Mouse (Mus musculus) CH12.LX (cell line): Measurements from ENCODE around the gene Sp100. TPM values are rescaled to one million over a fixed set of nuclear protein-coding genes. Genes with fewer than 3 reads are reported as not detected.

Experiments used
- DNase-seq: peaks from one replicate; pipeline ENCODE4 v3.0.0-alpha.2; 2013; ENCODE audit errors: extremely low read depth
- H3K27ac ChIP-seq: 2 replicates; pipeline ENCODE4 v1.5.1; 2012; ENCODE audit warnings: low read depth, mild to moderate bottlenecking, control low read depth, moderate library complexity; ENCODE audit not compliant: insufficient read depth
- H3K27me3 ChIP-seq: replicated peaks from 2 replicates; pipeline ENCODE3; 2012; ENCODE audit warnings: inconsistent platforms
- H3K36me3 ChIP-seq, 2 experiments: replicated peaks in 1 of 2; 2 replicates each; pipeline versions ENCODE3 to v1.6.1; 2012; ENCODE audit warnings: inconsistent platforms in 1 of 2, low read length in 1 of 2, mild to moderate bottlenecking in 1 of 2, mixed read lengths in 1 of 2, moderate library complexity in 1 of 2; ENCODE audit not compliant: control insufficient read depth in 1 of 2, insufficient read depth in 1 of 2
- H3K4me1 ChIP-seq, 2 experiments: 2 replicates each; pipeline ENCODE4 v1.6.1; 2012; ENCODE audit warnings: inconsistent platforms in 1 of 2, moderate library complexity in 1 of 2; ENCODE audit not compliant: insufficient read depth in 2 of 2, control insufficient read depth in 1 of 2
- H3K4me2 ChIP-seq: 2 replicates; pipeline ENCODE4 v1.6.1; 2012; ENCODE audit warnings: low read depth, mild to moderate bottlenecking, control low read depth; ENCODE audit not compliant: poor library complexity, insufficient read depth, severe bottlenecking
- H3K4me3 ChIP-seq, 3 experiments: fragments of 150-350 bp in 1 of 3; sonication (generic) in 1 of 3; replicated peaks in 1 of 3; 2 replicates each; pipeline versions ENCODE3 to v1.5.1; 2011 to 2012; ENCODE audit warnings: low read depth in 2 of 3, low read length in 2 of 3, mild to moderate bottlenecking in 2 of 3, moderate library complexity in 2 of 3, control low read depth in 1 of 3, improper control_type of control experiment in 1 of 3, inconsistent platforms in 1 of 3, mixed read lengths in 1 of 3; ENCODE audit not compliant: poor library complexity in 1 of 3
- H3K79me2 ChIP-seq: replicated peaks from 2 replicates; pipeline ENCODE4 v1.6.1; 2012; ENCODE audit warnings: mild to moderate bottlenecking, moderate library complexity; ENCODE audit not compliant: control insufficient read depth, poor library complexity, insufficient read depth, severe bottlenecking; ENCODE audit errors: extremely low read depth
- H3K9ac ChIP-seq: 2 replicates; pipeline ENCODE4 v1.6.1; 2012; ENCODE audit warnings: low read depth, mild to moderate bottlenecking, control low read depth, moderate library complexity; ENCODE audit not compliant: insufficient read depth
- H3K9me3 ChIP-seq: replicated peaks from 2 replicates; pipeline ENCODE3; 2012; ENCODE audit warnings: low read length, inconsistent platforms, mixed read lengths
- CHD2 ChIP-seq: IDR thresholded peaks from 2 replicates; pipeline ENCODE4 v1.6.1; 2011; ENCODE audit warnings: low read length, improper control_type of control experiment
- CTCF ChIP-seq, 2 experiments: IDR thresholded peaks in 1 of 2; conservative IDR thresholded peaks in 1 of 2; 2 replicates each; pipeline ENCODE4 v1.5.1; 2011 to 2012; ENCODE audit warnings: low read depth in 2 of 2, low read length in 2 of 2, improper control_type of control experiment in 1 of 2, inconsistent platforms in 1 of 2, mild to moderate bottlenecking in 1 of 2, moderate library complexity in 1 of 2
- E2F4 ChIP-seq: IDR thresholded peaks from 2 replicates; pipeline ENCODE4 v1.6.1; 2011; ENCODE audit warnings: low read depth, low read length, improper control_type of control experiment; ENCODE audit not compliant: insufficient replicate concordance
- GABPA ChIP-seq: IDR thresholded peaks from 2 replicates; pipeline ENCODE4 v1.6.1; 2012; ENCODE audit warnings: low read depth, low read length, improper control_type of control experiment, inconsistent platforms; ENCODE audit not compliant: insufficient replicate concordance
- IRF4 ChIP-seq: IDR thresholded peaks from 2 replicates; pipeline ENCODE4 v1.6.1; 2014; ENCODE audit warnings: low read depth, mild to moderate bottlenecking, inconsistent platforms, low read length, improper control_type of control experiment
- KAT2A ChIP-seq: IDR thresholded peaks from 2 replicates; pipeline ENCODE4 v1.6.1; 2012; ENCODE audit warnings: low read length, improper control_type of control experiment, inconsistent platforms; ENCODE audit not compliant: insufficient replicate concordance
- MEF2A ChIP-seq: IDR thresholded peaks from 2 replicates; pipeline ENCODE4 v1.6.1; 2014; ENCODE audit warnings: low read depth, mild to moderate bottlenecking, inconsistent platforms, low read length, improper control_type of control experiment, borderline replicate concordance
- POLR2A ChIP-seq: IDR thresholded peaks from 2 replicates; pipeline ENCODE4 v1.6.1; 2011; ENCODE audit warnings: low read depth, mild to moderate bottlenecking, improper control_type of control experiment, low read length
- POLR2AphosphoS2 ChIP-seq: IDR thresholded peaks from 2 replicates; pipeline ENCODE4 v1.6.1; 2011; ENCODE audit warnings: low read depth, low read length, improper control_type of control experiment
- RAD21 ChIP-seq: IDR thresholded peaks from 2 replicates; pipeline ENCODE4 v1.6.1; 2011; ENCODE audit warnings: low read depth, mild to moderate bottlenecking, low read length, improper control_type of control experiment, moderate library complexity
- RCOR1 ChIP-seq: conservative IDR thresholded peaks from 2 replicates; pipeline ENCODE4 v1.6.1; 2012; ENCODE audit warnings: low read depth, mild to moderate bottlenecking, inconsistent platforms, low read length, improper control_type of control experiment
- SMC3 ChIP-seq: IDR thresholded peaks from 2 replicates; pipeline ENCODE4 v1.6.1; 2011; ENCODE audit warnings: low read depth, low read length, improper control_type of control experiment
- TBP ChIP-seq: conservative IDR thresholded peaks from 2 replicates; pipeline ENCODE4 v1.6.1; 2011; ENCODE audit warnings: low read depth, low read length, improper control_type of control experiment
- USF1 ChIP-seq: IDR thresholded peaks from 2 replicates; pipeline ENCODE4 v1.6.1; 2014; ENCODE audit warnings: low read depth, mild to moderate bottlenecking, inconsistent platforms, low read length, improper control_type of control experiment
- ZKSCAN1 ChIP-seq: IDR thresholded peaks from 2 replicates; pipeline ENCODE4 v1.6.1; 2012; ENCODE audit warnings: low read depth, inconsistent platforms, low read length, improper control_type of control experiment, borderline replicate concordance
- ZMIZ1 ChIP-seq: IDR thresholded peaks from 2 replicates; pipeline ENCODE4 v1.6.1; 2012; ENCODE audit warnings: low read depth, mild to moderate bottlenecking, inconsistent platforms, low read length, improper control_type of control experiment
- dilution Hi-C: fragments of 300-500 bp; cut with MboI; formaldehyde crosslinking; loops from 2 replicates; pipeline ENCODE4 v1.14.3; 2020; ENCODE audit warnings: low sequenced_read_pairs; ENCODE audit not compliant: extremely low pct_unique_long_range_greater_than_20kb, extremely low pct_ligation_motif_present
- in situ Hi-C: fragments of 300-500 bp; cut with MboI; formaldehyde crosslinking; loops from 3 replicates; pipeline ENCODE4 v1.14.3; 2019; ENCODE audit warnings: low sequenced_read_pairs, low pct_ligation_motif_present, low pct_unique_long_range_greater_than_20kb, mixed read lengths
- polyA plus RNA-seq: library from polyadenylated mRNA; unstranded; fragments of >175 nt; gene quantifications from 2 replicates; pipeline ENCODE4 v1.2.1, GENCODE M21; 2012; ENCODE audit warnings: low read depth; ENCODE audit not compliant: insufficient read length
- total RNA-seq, 2 experiments: library from RNA; depleted of rRNA; stranded (reverse); fragments of 300-350 nt in 1 of 2; fragments of >200 nt in 1 of 2; gene quantifications; 2 replicates each; pipeline ENCODE4 v1.2.3; 2012 to 2014

The Sp100 gene
- total and polyA plus RNA-seq, 3 experiments: 24.7 to 74.0 (median 59.5) TPM

- Histone ChIP-seq H3K27ac (no peak overlapping the region), H3K4me2 (no peak overlapping the region), H3K4me1 (peaks cover 0 to 4% of the 10 kb centered on the region in 2 experiments; a peak in 1 of 4 replicates), H3K4me3 (no peak overlapping the region), H3K36me3 (peaks cover 19 to 35% of the 10 kb centered on the region in 2 experiments), H3K9me3 (no peaks in the 10 kb centered on the region), H3K79me2 (no peaks in the 10 kb centered on the region), H3K9ac (no peak overlapping the region), H3K27me3 (no peaks in the 10 kb centered on the region)
- TF ChIP-seq SMC3 (no peak), E2F4 (no peak), GABPA (no peak), IRF4 (no peak), MEF2A (no peak), CTCF (conservative IDR thresholded peaks at IDR 0.05 in 1 of 2, IDR thresholded peaks at IDR 0.05 in 1 of 2; ENCODE audit: low read depth in 2 of 2, low read length in 2 of 2) (no peak), TBP (no peak), USF1 (no peak), ZKSCAN1 (no peak), RAD21 (no peak)
- in situ Hi-C loops (no loop called here), dilution Hi-C loops (no loop called here)
- DNase-seq: no peak
Measured at GRCm38 (mm10) chr1:85714501-85714900, 64.7 kb downstream of the Sp100 start.

GRCm38 (mm10) chr1:85716447-85717027 lies 66.7 kb downstream of the Sp100 start:
- Histone ChIP-seq H3K4me1 (peaks cover 0 to 4% of the 10 kb centered on the region in 2 experiments; a peak in 1 of 4 replicates), H3K4me2 (no peak overlapping the region), H3K27me3 (no peaks in the 10 kb centered on the region), H3K79me2 (no peaks in the 10 kb centered on the region), H3K9ac (no peak overlapping the region), H3K27ac (no peak overlapping the region), H3K4me3 (no peak overlapping the region), H3K36me3 (peaks cover 37 to 55% of the 10 kb centered on the region in 2 experiments), H3K9me3 (no peaks in the 10 kb centered on the region)
- TF ChIP-seq ZMIZ1: 0 out of 2 replicates have a peak, but pooled peaks have one; percentile 53
- 0 out of 2 replicates have a peak, but pooled peaks have one; percentile 2 for TF ChIP-seq CHD2
- TF ChIP-seq POLR2AphosphoS2: peak; percentile 88
- no peak for TF ChIP-seq KAT2A
- peak; percentile 25; the same call in 1 of the 2 replicates for TF ChIP-seq POLR2A
- no peak for TF ChIP-seq RCOR1
- dilution Hi-C loops: no loop called here
- DNase-seq: no peak
- in situ Hi-C loops: no loop called here
